17 mouse cellular contexts compared by ENCODE assay signal in genomic region chr11:34726699-34727347, GRCm38 (mm10). TPM values are rescaled to one million over a fixed set of nuclear protein-coding genes. Genes with fewer than 3 reads are reported as not detected.
"Had no signal": no experiment of that assay in that cellular context is flagged by ENCODE, and none has a peak within 500 bp of the region (broad histone marks: within the 10 kb centered on the region; RNA-seq: fewer than 3 reads in every experiment).

No protein-coding gene starts in this region.

- H3K4me2 ChIP-seq: limb, embryonic 15.5 days; neural tube, embryonic 15.5 days had no signal

- ATAC-seq: lung, postnatal 0 days had no signal

- H3K36me3 ChIP-seq: limb, embryonic 15.5 days; midbrain, embryonic 10.5 days; neural tube, embryonic 15.5 days had no signal

- H3K27me3 ChIP-seq: limb, embryonic 15.5 days; neural tube, embryonic 15.5 days had no signal

- H3K4me3 ChIP-seq: layer of hippocampus, adult 2 months; limb, embryonic 15.5 days; midbrain, embryonic 10.5 days; myocyte; neural tube, embryonic 15.5 days had no signal

- DNase-seq: kidney, adult 9 months; kidney, postnatal 10 days; kidney, postnatal 4 days; left cerebral cortex, postnatal 4 days; lung, adult 2 months; lung, postnatal 36 days; midbrain, embryonic 14.5 days; right cerebral cortex, adult 18-20 months; right cerebral cortex, postnatal 25 days; thymus, adult 18-20 months; thymus, postnatal 14 days had no signal

- H3K27ac ChIP-seq: layer of hippocampus, adult 2 months; limb, embryonic 15.5 days; midbrain, embryonic 10.5 days; neural tube, embryonic 15.5 days had no signal

- H3K4me1 ChIP-seq: limb, embryonic 15.5 days; neural tube, embryonic 15.5 days had no signal

- H3K9me3 ChIP-seq: limb, embryonic 15.5 days; midbrain, embryonic 10.5 days; neural tube, embryonic 15.5 days had no signal

- H3K9ac ChIP-seq: limb, embryonic 15.5 days; neural tube, embryonic 15.5 days had no signal

RNA-seq across cellular contexts. Expression of gene Dock2, which starts 56.9 kb away (rescaled TPM):
- polyA plus RNA-seq: myocyte had no signal
